Mouse (Mus musculus): Measurements from ENCODE around the gene Gsc. TPM values are rescaled to one million over a fixed set of nuclear protein-coding genes. Genes with fewer than 3 reads are reported as not detected.
A peak's percentile ranks its signal among the peaks of the same experiment; 100 is the strongest.

The Gsc gene
- total and polyA plus RNA-seq, 3 experiments, result 0.14 TPM; not detected in 2

- no peaks in the 10 kb centered on the region for H3K36me3 ChIP-seq (ENCODE audit: control insufficient read depth, insufficient read depth, low read length)
- peaks cover 20% of the 10 kb centered on the region for H3K27me3 ChIP-seq (ENCODE audit: control insufficient read depth, insufficient read depth, low read length)
- no peaks in the 10 kb centered on the region for H3K79me2 ChIP-seq (replicated peaks; ENCODE audit: control insufficient read depth, insufficient read depth, low read length)
- no peak for TF ChIP-seq POLR2A (IDR thresholded peaks at IDR 0.05; ENCODE audit: insufficient read depth, low read depth, low read length)
- no peak for TF ChIP-seq CTCF (IDR thresholded peaks at IDR 0.05)
- no peak for TF ChIP-seq EP300 (IDR thresholded peaks at IDR 0.05; ENCODE audit: insufficient read depth, low read depth, low read length)
- 6% methylated on average over 4 of the region's 4 CpGs for WGBS
- intact Hi-C loops (cut with DNase I), result no loop called here
- no peak overlapping the region for H3K4me3 ChIP-seq
- H3K4me1 ChIP-seq (ENCODE audit: control insufficient read depth, insufficient read depth, low read length), result 0 out of 2 replicates have a peak, but pooled peaks cover 1% of the 10 kb centered on the region
- DNase-seq, result no peak
- no peak overlapping the region for H3K27ac ChIP-seq
- H3K9ac ChIP-seq (ENCODE audit: low read depth, low read length), result no peak overlapping the region
These were observed 4.3 kb downstream of the Gsc start for GRCm38 (mm10) chr12:104468783-104469182.

GRCm38 (mm10) chr12:104467372-104467771, 5.8 kb downstream of the Gsc start:
- Histone ChIP-seq H3K27me3 (ENCODE audit: control insufficient read depth, insufficient read depth, low read length) (peaks cover 13% of the 10 kb centered on the region), H3K4me3 (no peak overlapping the region), H3K9ac (ENCODE audit: low read depth, low read length) (no peak overlapping the region), H3K27ac (no peak overlapping the region), H3K4me1 (ENCODE audit: control insufficient read depth, insufficient read depth, low read length) (0 out of 2 replicates have a peak, but pooled peaks cover 1% of the 10 kb centered on the region), H3K79me2 (replicated peaks; ENCODE audit: control insufficient read depth, insufficient read depth, low read length) (no peaks in the 10 kb centered on the region), H3K36me3 (ENCODE audit: control insufficient read depth, insufficient read depth, low read length) (no peaks in the 10 kb centered on the region)
- intact Hi-C loops (cut with DNase I), result no loop called here
- 80% methylated on average over 6 of the region's 6 CpGs for WGBS
- DNase-seq, result no peak
- TF ChIP-seq POLR2A (IDR thresholded peaks at IDR 0.05; ENCODE audit: insufficient read depth, low read depth, low read length), result no peak
- TF ChIP-seq CTCF (IDR thresholded peaks at IDR 0.05), result no peak
- TF ChIP-seq EP300 (IDR thresholded peaks at IDR 0.05; ENCODE audit: insufficient read depth, low read depth, low read length), result no peak

GRCm38 (mm10) chr12:104466930-104467329, 6.2 kb downstream of the Gsc start:
- Histone ChIP-seq H3K27me3 (ENCODE audit: control insufficient read depth, insufficient read depth, low read length) (peaks cover 9% of the 10 kb centered on the region), H3K4me3 (no peak overlapping the region), H3K4me1 (ENCODE audit: control insufficient read depth, insufficient read depth, low read length) (0 out of 2 replicates have a peak, but pooled peaks cover under 1% of the 10 kb centered on the region), H3K79me2 (replicated peaks; ENCODE audit: control insufficient read depth, insufficient read depth, low read length) (no peaks in the 10 kb centered on the region), H3K36me3 (ENCODE audit: control insufficient read depth, insufficient read depth, low read length) (no peaks in the 10 kb centered on the region), H3K9ac (ENCODE audit: low read depth, low read length) (no peak overlapping the region), H3K27ac (no peak overlapping the region)
- no peak for TF ChIP-seq CTCF (IDR thresholded peaks at IDR 0.05)
- no peak for TF ChIP-seq EP300 (IDR thresholded peaks at IDR 0.05; ENCODE audit: insufficient read depth, low read depth, low read length)
- no peak for TF ChIP-seq POLR2A (IDR thresholded peaks at IDR 0.05; ENCODE audit: insufficient read depth, low read depth, low read length)
- DNase-seq, result no peak
- intact Hi-C loops (cut with DNase I), result no loop called here
- 51% methylated on average over 7 of the region's 7 CpGs for WGBS

- Histone ChIP-seq H3K79me2 (replicated peaks; ENCODE audit: control insufficient read depth, insufficient read depth, low read length) (no peaks in the 10 kb centered on the region), H3K27me3 (ENCODE audit: control insufficient read depth, insufficient read depth, low read length) (no peaks in the 10 kb centered on the region; the same call in 1 of the 2 replicates), H3K9ac (ENCODE audit: low read depth, low read length) (no peak overlapping the region), H3K36me3 (ENCODE audit: control insufficient read depth, insufficient read depth, low read length) (no peaks in the 10 kb centered on the region), H3K4me1 (ENCODE audit: control insufficient read depth, insufficient read depth, low read length) (no peaks in the 10 kb centered on the region), H3K4me3 (no peak overlapping the region), H3K27ac (no peak overlapping the region)
- intact Hi-C loops (cut with DNase I), result no loop called here
- WGBS, result 66% methylated on average over 8 of the region's 8 CpGs
- no peak for DNase-seq
- no peak for TF ChIP-seq EP300 (IDR thresholded peaks at IDR 0.05; ENCODE audit: insufficient read depth, low read depth, low read length)
- no peak for TF ChIP-seq POLR2A (IDR thresholded peaks at IDR 0.05; ENCODE audit: insufficient read depth, low read depth, low read length)
- no peak for TF ChIP-seq CTCF (IDR thresholded peaks at IDR 0.05)
These were observed 11.8 kb downstream of the Gsc start for GRCm38 (mm10) chr12:104461372-104461771.

GRCm38 (mm10) chr12:104459377-104459776, 13.8 kb downstream of the Gsc start:
- intact Hi-C loops (cut with DNase I), result no loop called here
- 57% methylated on average over 6 of the region's 6 CpGs for WGBS

GRCm38 (mm10) chr12:104453002-104453401, 20.1 kb downstream of the Gsc start:
- no peaks in the 10 kb centered on the region for H3K4me1 ChIP-seq (ENCODE audit: control insufficient read depth, insufficient read depth, low read length)
- no peak overlapping the region for H3K9ac ChIP-seq (ENCODE audit: low read depth, low read length)
- H3K27ac ChIP-seq, result no peak overlapping the region
- no peaks in the 10 kb centered on the region for H3K36me3 ChIP-seq (ENCODE audit: control insufficient read depth, insufficient read depth, low read length)
- no peaks in the 10 kb centered on the region for H3K79me2 ChIP-seq (replicated peaks; ENCODE audit: control insufficient read depth, insufficient read depth, low read length)
- no peak overlapping the region for H3K4me3 ChIP-seq
- no peak for DNase-seq
- TF ChIP-seq POLR2A (IDR thresholded peaks at IDR 0.05; ENCODE audit: insufficient read depth, low read depth, low read length), result no peak
- no peak for TF ChIP-seq EP300 (IDR thresholded peaks at IDR 0.05; ENCODE audit: insufficient read depth, low read depth, low read length)
- TF ChIP-seq CTCF (IDR thresholded peaks at IDR 0.05), result peak; percentile 28
- intact Hi-C loops (cut with DNase I), result no loop called here
- 83% methylated on average over 1 of the region's 1 CpGs for WGBS
- no peaks in the 10 kb centered on the region for H3K27me3 ChIP-seq (ENCODE audit: control insufficient read depth, insufficient read depth, low read length)

More at GRCm38 (mm10) chr12:104459377-104459776, 13.8 kb downstream of the Gsc start:
- no peak for DNase-seq
- Histone ChIP-seq H3K79me2 (replicated peaks; ENCODE audit: control insufficient read depth, insufficient read depth, low read length) (no peaks in the 10 kb centered on the region), H3K4me1 (ENCODE audit: control insufficient read depth, insufficient read depth, low read length) (no peaks in the 10 kb centered on the region), H3K9ac (ENCODE audit: low read depth, low read length) (no peak overlapping the region), H3K27me3 (ENCODE audit: control insufficient read depth, insufficient read depth, low read length) (no peaks in the 10 kb centered on the region; the same call in 1 of the 2 replicates), H3K36me3 (ENCODE audit: control insufficient read depth, insufficient read depth, low read length) (no peaks in the 10 kb centered on the region), H3K27ac (no peak overlapping the region), H3K4me3 (no peak overlapping the region)
- TF ChIP-seq CTCF (IDR thresholded peaks at IDR 0.05) (0 out of 2 replicates have a peak, but pooled peaks have one; percentile 9), POLR2A (IDR thresholded peaks at IDR 0.05; ENCODE audit: insufficient read depth, low read depth, low read length) (no peak)

Measured in heart, adult 2 months (tissue).